Mouse (Mus musculus) C2C12 (cell line): Measurements from ENCODE around the gene 1700012B07Rik.

Source experiments
- CTCF ChIP-seq: IDR thresholded peaks from one replicate; pipeline ENCODE4 v1.5.1; 2011; ENCODE audit not compliant: control insufficient read depth, insufficient read depth, insufficient read length
- MYOD1 ChIP-seq: IDR thresholded peaks from one replicate; pipeline ENCODE4 v1.6.1; 2011; ENCODE audit warnings: low read depth; ENCODE audit not compliant: control insufficient read depth, insufficient read length

- TF ChIP-seq CTCF (no peak), MYOD1 (no peak)
Measured at GRCm38 (mm10) chr11:109760063-109760462, 67.8 kb downstream of the 1700012B07Rik start.
